7 mouse cellular contexts compared by ENCODE assay signal in genomic region chr2:164562391-164563188, GRCm38 (mm10). TPM values are rescaled to one million over a fixed set of nuclear protein-coding genes. Genes with fewer than 3 reads are reported as not detected.
DNase-seq lines count a peak whose midpoint lies in the region; ATAC-seq and TF ChIP-seq lines count a peak whose summit lies in the region.

Wfdc2 (plus strand) TSS chr2:164562413.

- peak; percentile 70 for DNase-seq in ES-E14 (ENCODE audit: low read depth, low spot score)
- peak; percentile 48 for DNase-seq in hindbrain, embryonic 11.5 days (ENCODE audit: low spot score)
- DNase-seq in limb, embryonic 14.5 days (ENCODE audit: low spot score), result no peak
- peak; percentile 50 for DNase-seq in neural tube, embryonic 10.5 days (ENCODE audit: extremely low spot score, low spot score)
- DNase-seq in Muller cell, postnatal 12 days (ENCODE audit: inconsistent ontology term), result no peak

- ATAC-seq in hindbrain, embryonic 11.5 days (ENCODE audit: low FRiP score), result peak; percentile 12; the same call in 1 of the 2 replicates
- no peak for ATAC-seq in limb, embryonic 14.5 days (ENCODE audit: low FRiP score, low read depth)
- no peak for ATAC-seq in megakaryocyte progenitor cell, adult 5-6 weeks (replicated peaks; ENCODE audit: poor library complexity)

- H3K27ac ChIP-seq in ES-Bruce4 (ENCODE audit: insufficient read depth, low read length) (peak within 1 kb of the TSS; percentile 70), ES-E14 (ENCODE audit: insufficient read depth, low read depth, low read length, poor library complexity, severe bottlenecking) (no peak within 1 kb of the TSS; the same call in 1 of the 2 replicates)
- H3K27ac ChIP-seq in hindbrain, embryonic 11.5 days (ENCODE audit: low read depth, low read length), result no peak within 1 kb of the TSS
- H3K27ac ChIP-seq in limb, embryonic 14.5 days (replicated peaks; ENCODE audit: low read depth, low read length), result 0 out of 2 replicates have a peak within 1 kb of the TSS, but pooled peaks have one; percentile 38

- H3K9ac ChIP-seq in ES-Bruce4 (ENCODE audit: low read depth, poor library complexity, severe bottlenecking) (peak within 1 kb of the TSS; percentile 79), ES-E14 (ENCODE audit: insufficient read depth, low read depth, low read length, poor library complexity, severe bottlenecking) (peak within 1 kb of the TSS; percentile 62)
- H3K9ac ChIP-seq in hindbrain, embryonic 11.5 days (ENCODE audit: low read depth, low read length), result peak within 1 kb of the TSS; percentile 66
- H3K9ac ChIP-seq in limb, embryonic 14.5 days (ENCODE audit: low read depth, low read length, severe bottlenecking), result peak within 1 kb of the TSS; percentile 74

- no peak for TF ChIP-seq CTCF in ES-Bruce4 (IDR thresholded peaks at IDR 0.05; ENCODE audit: low read depth, low read length)

- in situ Hi-C loops in ES-E14 (cut with MboI; ENCODE audit: low sequenced_read_pairs in 2 of 2, unreplicated experiment in 2 of 2), result no loop called here

- peak within 1 kb of the TSS; percentile 88 for H3K4me2 ChIP-seq in hindbrain, embryonic 11.5 days (replicated peaks; ENCODE audit: low read depth, low read length)
- peak within 1 kb of the TSS; percentile 96 for H3K4me2 ChIP-seq in limb, embryonic 14.5 days (replicated peaks; ENCODE audit: low read depth, low read length, severe bottlenecking)

- H3K9me3 ChIP-seq in ES-Bruce4 (replicated peaks; ENCODE audit: control insufficient read depth, insufficient read depth, low read length, poor library complexity, severe bottlenecking) (peaks cover 7% of the 10 kb centered on the region; the same call in 1 of the 2 replicates), ES-E14 (ENCODE audit: control insufficient read depth, insufficient read depth, low read depth, low read length) (no peaks in the 10 kb centered on the region)
- H3K9me3 ChIP-seq in hindbrain, embryonic 11.5 days (ENCODE audit: control insufficient read depth, low read length), result no peaks in the 10 kb centered on the region
- H3K9me3 ChIP-seq in limb, embryonic 14.5 days (ENCODE audit: control insufficient read depth, low read length), result no peaks in the 10 kb centered on the region

- H3K4me3 ChIP-seq in ES-Bruce4 (ENCODE audit: low read depth, low read length) (peak within 1 kb of the TSS; percentile 65), ES-E14 (ENCODE audit: insufficient read depth in 1 of 2, low read depth in 1 of 2, low read length in 2 of 2, poor library complexity in 1 of 2, severe bottlenecking in 1 of 2) (peak within 1 kb of the TSS; percentile 56 to 60)
- peak within 1 kb of the TSS; percentile 41 for H3K4me3 ChIP-seq in hindbrain, embryonic 11.5 days (ENCODE audit: low read depth, low read length)
- peak within 1 kb of the TSS; percentile 44 for H3K4me3 ChIP-seq in limb, embryonic 14.5 days (replicated peaks; ENCODE audit: low read length)

- peak; percentile 91 for TF ChIP-seq EP300 in ES-Bruce4 (IDR thresholded peaks at IDR 0.05; ENCODE audit: insufficient read depth, low read depth, low read length)

- H3K4me1 ChIP-seq in ES-Bruce4 (ENCODE audit: control insufficient read depth, insufficient read depth, low read length), result peaks cover 3% of the 10 kb centered on the region
- peaks cover 4 to 6% of the 10 kb centered on the region in 2 experiments; a peak in 1 of 4 replicates for H3K4me1 ChIP-seq in ES-E14 (ENCODE audit: control insufficient read depth in 2 of 2, insufficient read depth in 2 of 2, low read length in 2 of 2, poor library complexity in 1 of 2)
- peaks cover 7% of the 10 kb centered on the region for H3K4me1 ChIP-seq in hindbrain, embryonic 11.5 days (replicated peaks; ENCODE audit: control insufficient read depth, insufficient read depth, low read length)
- H3K4me1 ChIP-seq in limb, embryonic 14.5 days (ENCODE audit: control insufficient read depth, insufficient read depth, low read length), result peaks cover 9% of the 10 kb centered on the region

- peaks cover 13% of the 10 kb centered on the region for H3K36me3 ChIP-seq in ES-Bruce4 (ENCODE audit: control insufficient read depth, insufficient read depth, low read length, poor library complexity, severe bottlenecking)
- H3K36me3 ChIP-seq in ES-E14 (ENCODE audit: control insufficient read depth, insufficient read depth, low read length, poor library complexity, severe bottlenecking), result peaks cover 4% of the 10 kb centered on the region; the same call in 1 of the 2 replicates
- H3K36me3 ChIP-seq in hindbrain, embryonic 11.5 days (ENCODE audit: control insufficient read depth, insufficient read depth, low read length), result no peaks in the 10 kb centered on the region
- no peaks in the 10 kb centered on the region for H3K36me3 ChIP-seq in limb, embryonic 14.5 days (ENCODE audit: control insufficient read depth, insufficient read depth, low read length)

- no peak for TF ChIP-seq POLR2A in ES-Bruce4 (IDR thresholded peaks at IDR 0.05; ENCODE audit: insufficient read depth, low read length)
- no peak for TF ChIP-seq POLR2A in limb, embryonic 14.5 days (IDR thresholded peaks at IDR 0.05; ENCODE audit: borderline replicate concordance, extremely low read depth, insufficient read depth, insufficient read length)

- 1% methylated on average over 19 of the region's 24 CpGs for whole genome bisulfite sequencing in hindbrain, embryonic 11.5 days
- 6% methylated on average over 24 of the region's 24 CpGs for whole genome bisulfite sequencing in limb, embryonic 14.5 days

- H3K27me3 ChIP-seq in ES-Bruce4 (ENCODE audit: control insufficient read depth, insufficient read depth, low read length, poor library complexity, severe bottlenecking), result no peaks in the 10 kb centered on the region
- H3K27me3 ChIP-seq in hindbrain, embryonic 11.5 days (ENCODE audit: control insufficient read depth, insufficient read depth, low read length), result peaks cover 5% of the 10 kb centered on the region; the same call in 1 of the 2 replicates
- H3K27me3 ChIP-seq in limb, embryonic 14.5 days (ENCODE audit: control insufficient read depth, insufficient read depth, low read length), result no peaks in the 10 kb centered on the region

TF ChIP-seq in ES-E14, 5 proteins besides CTCF, POLR2A, EP300 and RAD21:
- TF ChIP-seq ZC3H11A (IDR thresholded peaks at IDR 0.05; ENCODE audit: borderline replicate concordance, low read depth, low read length), result no peak
- TF ChIP-seq CHD2 (IDR thresholded peaks at IDR 0.05; ENCODE audit: low read depth, low read length), result no peak

RNA-seq across cellular contexts. Expression of gene Wfdc2, which starts in this region (rescaled TPM):
- polyA plus RNA-seq in ES-Bruce4 (2011; ENCODE audit: insufficient read depth, insufficient read length, low read depth, missing spikeins), result 123 and 135 TPM in 2 replicates
- total RNA-seq in ES-E14 (2012; rRNA removed), result 41.5 and 58.4 TPM in 2 replicates
- 22.9 TPM in 2 replicates for polyA plus RNA-seq in hindbrain, embryonic 11.5 days (2014; fragmentation: Nextera tagmentation; extraction: Ambion mirVana)
- polyA plus RNA-seq in limb, embryonic 14.5 days (2012; rRNA removed), result 30.4 and 31.0 TPM in 2 replicates
- 27.3 and 44.0 TPM in 2 replicates for polyA plus RNA-seq in limb, embryonic 14.5 days (2014; fragmentation: Nextera tagmentation; extraction: Ambion mirVana)
- not detected in 2 replicates for total RNA-seq in megakaryocyte progenitor cell, adult 5-6 weeks (2015)
- total RNA-seq in megakaryocyte progenitor cell, adult 5-6 weeks (2017), result 1.8 TPM in 1 of 2 replicates, not detected in the other

Comparison
In these comparisons a context has a peak if more than half of its experiments do, and no peak if none do; other contexts are left out.
1. RNA of gene Wfdc2 (total RNA-seq): 41.5 to 58.4 TPM in ES-E14; 1.8 TPM in megakaryocyte progenitor cell, adult 5-6 weeks; every median in the first group is over 10 times any median in the second.
2. H3K27ac ChIP-seq: peak in ES-Bruce4 (single experiment) and limb, embryonic 14.5 days (single experiment); none in ES-E14 (single experiment) and hindbrain, embryonic 11.5 days (single experiment).
3. DNase-seq: peak in ES-E14 (single experiment), hindbrain, embryonic 11.5 days (single experiment) and neural tube, embryonic 10.5 days (single experiment); none in limb, embryonic 14.5 days (single experiment) and Muller cell, postnatal 12 days (single experiment).
4. Peak in every context shown above with its lines, with median percentiles within 50 percentile points of each other: H3K4me3 ChIP-seq and H3K9ac ChIP-seq.